Mouse (Mus musculus) T-helper 2 cell (primary cell): ENCODE results near the gene Sirt6.

Experiments used
- in situ Hi-C: fragments of 300-600 bp; cut with MboI, MseI; formaldehyde crosslinking; loops from one replicate; pipeline ENCODE4 v1.15.1; 2025; ENCODE audit warnings: high pct_unique_total_duplicates

The Sirt6 gene

GRCm38 (mm10) chr10:81597137-81597950 is 30.3 kb downstream of the Sirt6 start:
- in situ Hi-C loops: no loop called here

GRCm38 (mm10) chr10:81596611-81597010 is 31.0 kb downstream of the Sirt6 start:
- in situ Hi-C loops: no loop called here

- in situ Hi-C loops: no loop called here
These were observed 32.0 kb downstream of the Sirt6 start for GRCm38 (mm10) chr10:81595599-81595998.

GRCm38 (mm10) chr10:81593935-81594334 is 33.7 kb downstream of the Sirt6 start:
- in situ Hi-C loops: no loop called here

GRCm38 (mm10) chr10:81593223-81593622 is 34.4 kb downstream of the Sirt6 start:
- in situ Hi-C loops: no loop called here

- in situ Hi-C loops: no loop called here
These were observed 35.0 kb downstream of the Sirt6 start for GRCm38 (mm10) chr10:81592631-81593030.

- in situ Hi-C loops: no loop called here
These were observed 35.8 kb downstream of the Sirt6 start for GRCm38 (mm10) chr10:81591846-81592245.

- in situ Hi-C loops: loop anchor here (10.0 kb wide), 1 partner anchor 1106 kb away; the partner anchor contains the start of genes Glt8d2 and Hcfc2
These were observed 38.9 kb downstream of the Sirt6 start for GRCm38 (mm10) chr10:81588739-81589138.

GRCm38 (mm10) chr10:81583347-81583746 is 44.2 kb downstream of the Sirt6 start:
- in situ Hi-C loops: loop anchor here (10.0 kb wide), 1 partner anchor 1111 kb away; the partner anchor contains the start of genes Glt8d2 and Hcfc2

- in situ Hi-C loops: loop anchor here (10.0 kb wide), 1 partner anchor 1114 kb away; the partner anchor contains the start of genes Glt8d2 and Hcfc2
These were observed 47.0 kb downstream of the Sirt6 start for GRCm38 (mm10) chr10:81580441-81581070.

GRCm38 (mm10) chr10:81579967-81580366 is 47.6 kb downstream of the Sirt6 start:
- in situ Hi-C loops: loop anchor here (10.0 kb wide), 1 partner anchor 1115 kb away; the partner anchor contains the start of genes Glt8d2 and Hcfc2

GRCm38 (mm10) chr10:81575695-81576094 is 51.9 kb downstream of the Sirt6 start:
- in situ Hi-C loops: no loop called here

GRCm38 (mm10) chr10:81575208-81575631 is 52.4 kb downstream of the Sirt6 start:
- in situ Hi-C loops: no loop called here

GRCm38 (mm10) chr10:81574081-81575056 is 53.2 kb downstream of the Sirt6 start, which contains the start of gene Tle2:
Gene Tle2 (plus strand): TSS chr10:81574561.
- in situ Hi-C loops: no loop called here

GRCm38 (mm10) chr10:81572975-81573374 is 54.6 kb downstream of the Sirt6 start:
- in situ Hi-C loops: no loop called here

- in situ Hi-C loops: no loop called here
These were observed 55.4 kb downstream of the Sirt6 start for GRCm38 (mm10) chr10:81572133-81572671.
